Mouse (Mus musculus): ENCODE data around the gene Nrtn. TPM values are rescaled to one million over a fixed set of nuclear protein-coding genes. Genes with fewer than 3 reads are reported as not detected.

Nrtn gene
- polyA plus RNA-seq, 1 experiment from 2014 or later, result 1.0 TPM

Other genes starting within 250 kb of the Nrtn start
- gene Znrf4, start 245.1 kb downstream of the Nrtn start, polyA plus RNA-seq (2015; fragmentation: Nextera tagmentation; extraction: Ambion mirVana), result not detected in 2 replicates
- 0.12 and 0.24 TPM in 2 replicates for gene Gm20219, start 203.1 kb downstream of the Nrtn start, polyA plus RNA-seq (2015; fragmentation: Nextera tagmentation; extraction: Ambion mirVana)
- gene Safb2, start 172.9 kb downstream of the Nrtn start, polyA plus RNA-seq (2015; fragmentation: Nextera tagmentation; extraction: Ambion mirVana), result 25.8 and 28.8 TPM in 2 replicates
- 38.7 and 38.9 TPM in 2 replicates for gene Safb, start 172.7 kb downstream of the Nrtn start, polyA plus RNA-seq (2015; fragmentation: Nextera tagmentation; extraction: Ambion mirVana)
- 129 and 149 TPM in 2 replicates for gene 2410015M20Rik, start 147.8 kb downstream of the Nrtn start, polyA plus RNA-seq (2015; fragmentation: Nextera tagmentation; extraction: Ambion mirVana)
- gene Rpl36, start 144.1 kb downstream of the Nrtn start, polyA plus RNA-seq (2015; fragmentation: Nextera tagmentation; extraction: Ambion mirVana), result 828 and 951 TPM in 2 replicates
- gene Lonp1, start 130.6 kb downstream of the Nrtn start, polyA plus RNA-seq (2015; fragmentation: Nextera tagmentation; extraction: Ambion mirVana), result 35.0 and 36.3 TPM in 2 replicates
- gene Catsperd, start 129.4 kb downstream of the Nrtn start, polyA plus RNA-seq (2015; fragmentation: Nextera tagmentation; extraction: Ambion mirVana), result 0.21 and 0.33 TPM in 2 replicates
- 35.9 and 37.0 TPM in 2 replicates for gene Ranbp3, start 84.2 kb downstream of the Nrtn start, polyA plus RNA-seq (2015; fragmentation: Nextera tagmentation; extraction: Ambion mirVana)
- gene Ndufa11, start 39.8 kb downstream of the Nrtn start, polyA plus RNA-seq (2015; fragmentation: Nextera tagmentation; extraction: Ambion mirVana), result 210 and 219 TPM in 2 replicates
- 2.8 and 4.2 TPM in 2 replicates for gene Vmac, start 39.5 kb downstream of the Nrtn start, polyA plus RNA-seq (2015; fragmentation: Nextera tagmentation; extraction: Ambion mirVana)
- 11.4 and 12.2 TPM in 2 replicates for gene Dus3l, start 7.2 kb upstream of the Nrtn start, polyA plus RNA-seq (2015; fragmentation: Nextera tagmentation; extraction: Ambion mirVana)
- 0.42 and 0.44 TPM in 2 replicates for gene Prr22, start 12.7 kb upstream of the Nrtn start, polyA plus RNA-seq (2015; fragmentation: Nextera tagmentation; extraction: Ambion mirVana)
- gene Rfx2, start 73.5 kb upstream of the Nrtn start, polyA plus RNA-seq (2015; fragmentation: Nextera tagmentation; extraction: Ambion mirVana), result 12.4 and 12.6 TPM in 2 replicates
- gene Acsbg2, start 116.9 kb upstream of the Nrtn start, polyA plus RNA-seq (2015; fragmentation: Nextera tagmentation; extraction: Ambion mirVana), result not detected in 2 replicates
- gene 1700061G19Rik, start 117.9 kb upstream of the Nrtn start, polyA plus RNA-seq (2015; fragmentation: Nextera tagmentation; extraction: Ambion mirVana), result 0.02 and 0.05 TPM in 2 replicates
- 6.2 and 7.6 TPM in 2 replicates for gene Mllt1, start 177.9 kb upstream of the Nrtn start, polyA plus RNA-seq (2015; fragmentation: Nextera tagmentation; extraction: Ambion mirVana)
- gene Acer1, start 224.6 kb upstream of the Nrtn start, polyA plus RNA-seq (2015; fragmentation: Nextera tagmentation; extraction: Ambion mirVana), result not detected in 2 replicates
- gene Clpp, start 232.8 kb upstream of the Nrtn start, polyA plus RNA-seq (2015; fragmentation: Nextera tagmentation; extraction: Ambion mirVana), result 62.4 and 62.7 TPM in 2 replicates
- 15.9 and 19.6 TPM in 2 replicates for gene Alkbh7, start 239.8 kb upstream of the Nrtn start, polyA plus RNA-seq (2015; fragmentation: Nextera tagmentation; extraction: Ambion mirVana)
- not detected in 2 replicates for gene Pspn, start 242.5 kb upstream of the Nrtn start, polyA plus RNA-seq (2015; fragmentation: Nextera tagmentation; extraction: Ambion mirVana)